Mouse (Mus musculus) limb, embryonic 14.5 days (tissue): ENCODE data around the gene Olfr353. TPM values are rescaled to one million over a fixed set of nuclear protein-coding genes. Genes with fewer than 3 reads are reported as not detected.

Experiments used
- ATAC-seq: fragments of 200-750 bp; cut with Nextera tagmentation; 2 replicates; pipeline ENCODE4 v1.8.0; 2017; ENCODE audit warnings: low read depth, moderate number of reproducible peaks, moderate TSS enrichment; ENCODE audit not compliant: low FRiP score
- DNase-seq: peaks from one replicate; pipeline ENCODE4 v3.0.0-alpha.2; 2015; ENCODE audit warnings: low spot score
- H3K27ac ChIP-seq: fragments of 300-500 bp; sonication (generic); replicated peaks from 2 replicates; pipeline ENCODE4 v1.5.1; 2014; ENCODE audit warnings: low read depth, mild to moderate bottlenecking, low read length, moderate library complexity, mixed read lengths
- H3K27me3 ChIP-seq: fragments of 300-500 bp; sonication (generic); 2 replicates; pipeline ENCODE4 v1.6.1; 2014; ENCODE audit warnings: low read length, mixed read lengths; ENCODE audit not compliant: control insufficient read depth, insufficient read depth
- H3K36me3 ChIP-seq: fragments of 300-500 bp; sonication (generic); 2 replicates; pipeline ENCODE4 v1.6.1; 2014; ENCODE audit warnings: mild to moderate bottlenecking, low read length, moderate library complexity, mixed read lengths; ENCODE audit not compliant: control insufficient read depth, insufficient read depth
- H3K4me1 ChIP-seq: fragments of 300-500 bp; sonication (generic); 2 replicates; pipeline ENCODE4 v1.6.1; 2014; ENCODE audit warnings: antibody characterized with exemption, low read length, mixed read lengths; ENCODE audit not compliant: control insufficient read depth, insufficient read depth
- H3K4me2 ChIP-seq: fragments of 300-500 bp; sonication (generic); replicated peaks from 2 replicates; pipeline ENCODE4 v1.6.1; 2014; ENCODE audit warnings: low read depth, mild to moderate bottlenecking, low read length, moderate library complexity; ENCODE audit not compliant: severe bottlenecking
- H3K4me3 ChIP-seq: fragments of 300-500 bp; sonication (generic); replicated peaks from 2 replicates; pipeline ENCODE4 v1.5.1; 2014; ENCODE audit warnings: low read length
- H3K9ac ChIP-seq: fragments of 300-500 bp; sonication (generic); 2 replicates; pipeline ENCODE4 v1.6.1; 2014; ENCODE audit warnings: mild to moderate bottlenecking, low read depth, low read length, moderate library complexity; ENCODE audit not compliant: severe bottlenecking
- H3K9me3 ChIP-seq: fragments of 300-500 bp; sonication (generic); 2 replicates; pipeline ENCODE4 v1.6.1; 2016; ENCODE audit warnings: low read length; ENCODE audit not compliant: control insufficient read depth
- POLR2A ChIP-seq: fragments of 200-500 bp; IDR thresholded peaks from 2 replicates; pipeline ENCODE4 v1.8.0; 2012; ENCODE audit warnings: inconsistent platforms, mild to moderate bottlenecking, moderate library complexity, borderline replicate concordance; ENCODE audit not compliant: insufficient read depth, insufficient read length; ENCODE audit errors: extremely low read depth
- WGBS: fragments of 180-500 bp; shearing (Covaris S2); extraction: QIAGEN DNeasy Blood & Tissue Kit; methylation state at CpG from one replicate; pipeline ENCODE4 v1.1.7; 2014; 5-methylcytosine and 5-hydroxymethylcytosine counted together
- polyA plus RNA-seq, 2 experiments: library from polyadenylated mRNA; depleted of rRNA in 1 of 2; stranded (reverse) in 1 of 2; unstranded in 1 of 2; fragments of >200 nt; fragmentation: Nextera tagmentation in 1 of 2; extraction: Ambion mirVana in 1 of 2; gene quantifications; 2 replicates each; pipeline versions ENCODE4 v1.2.1 to v1.2.3; 2012 to 2014

Olfr353 gene
- polyA plus RNA-seq, 2 experiments: not detected

DNA sequence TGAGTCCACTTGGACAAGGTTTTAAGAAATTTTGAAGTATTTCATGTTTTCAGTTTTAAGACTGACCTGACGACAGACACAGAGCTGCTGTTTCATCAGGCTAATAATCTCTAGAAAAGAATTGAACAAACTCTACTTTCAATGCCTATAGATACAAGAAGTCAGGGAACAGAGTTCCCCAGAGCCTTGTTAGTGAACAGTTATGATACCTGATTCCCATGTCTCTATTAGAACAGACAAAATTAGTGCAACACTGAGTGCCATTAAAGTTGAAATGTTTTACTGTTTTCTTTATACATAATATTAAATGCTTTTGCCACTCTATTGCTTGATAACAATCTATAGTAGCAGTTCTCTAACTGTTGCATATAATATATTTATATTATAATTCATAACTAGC lies 30.2 kb downstream of the Olfr353 start, which contains the start of gene Olfr351:
TSS of gene Olfr351 (minus strand) at position 101 of the 400 bp plus-strand sequence.
- Histone ChIP-seq H3K27ac (no peak within 1 kb of the TSS), H3K4me2 (no peak within 1 kb of the TSS), H3K9ac (no peak within 1 kb of the TSS), H3K36me3 (no peaks in the 10 kb centered on the region), H3K27me3 (no peaks in the 10 kb centered on the region), H3K9me3 (no peaks in the 10 kb centered on the region), H3K4me3 (no peak within 1 kb of the TSS), H3K4me1 (no peaks in the 10 kb centered on the region)
- no peak for TF ChIP-seq POLR2A
- 85% methylated on average over 1 of the region's 1 CpGs for WGBS
- DNase-seq (no peak), ATAC-seq (no peak)

DNA sequence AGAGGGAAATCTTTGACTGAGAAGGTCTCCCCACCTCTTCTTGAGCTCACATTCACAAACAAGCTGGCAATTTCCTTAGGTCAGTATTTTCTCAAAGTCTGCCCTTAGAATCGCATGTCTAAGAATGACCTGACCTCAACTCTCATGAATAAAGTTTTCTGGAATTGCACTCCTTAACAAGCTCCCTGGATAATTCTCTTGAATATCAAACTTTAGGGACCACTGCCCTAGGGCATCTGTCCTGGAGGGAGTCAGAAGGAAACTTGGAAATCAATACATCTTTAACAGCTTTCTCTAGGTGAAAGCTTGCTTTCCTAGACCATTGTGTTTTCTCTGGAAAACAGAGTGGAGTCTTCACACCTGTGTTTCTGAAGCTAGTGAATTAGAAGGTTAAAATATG lies 46.7 kb downstream of the Olfr353 start, which contains the start of gene Olfr350:
TSS of gene Olfr350 (plus strand) at position 301 of the 400 bp plus-strand sequence.
- H3K4me1 ChIP-seq: no peaks in the 10 kb centered on the region
- no peaks in the 10 kb centered on the region for H3K27me3 ChIP-seq
- H3K9ac ChIP-seq: no peak within 1 kb of the TSS
- no peak for DNase-seq
- H3K36me3 ChIP-seq: no peaks in the 10 kb centered on the region
- no peak for TF ChIP-seq POLR2A
- H3K4me2 ChIP-seq: no peak within 1 kb of the TSS
- H3K27ac ChIP-seq: no peak within 1 kb of the TSS
- H3K9me3 ChIP-seq: peaks cover 10% of the 10 kb centered on the region; the same call in 1 of the 2 replicates
- no peak within 1 kb of the TSS for H3K4me3 ChIP-seq
- 92% methylated on average over 1 of the region's 1 CpGs for WGBS
- no peak for ATAC-seq

Other genes with a start within 250 kb of the Olfr353 start
- not detected in 2 replicates for gene Olfr346, start 207.1 kb downstream of the Olfr353 start, polyA plus RNA-seq (2012; rRNA removed)
- gene Olfr346, start 207.1 kb downstream of the Olfr353 start, polyA plus RNA-seq (2014; fragmentation: Nextera tagmentation; extraction: Ambion mirVana): not detected in 2 replicates
- gene Olfr347, start 161.0 kb downstream of the Olfr353 start, polyA plus RNA-seq (2012; rRNA removed): not detected in 2 replicates
- gene Olfr347, start 161.0 kb downstream of the Olfr353 start, polyA plus RNA-seq (2014; fragmentation: Nextera tagmentation; extraction: Ambion mirVana): not detected in 2 replicates
- gene Olfr348, start 108.7 kb downstream of the Olfr353 start, polyA plus RNA-seq (2012; rRNA removed): not detected in 2 replicates
- not detected in 2 replicates for gene Olfr348, start 108.7 kb downstream of the Olfr353 start, polyA plus RNA-seq (2014; fragmentation: Nextera tagmentation; extraction: Ambion mirVana)
- not detected in 2 replicates for gene Olfr50, start 102.4 kb downstream of the Olfr353 start, polyA plus RNA-seq (2012; rRNA removed)
- not detected in 2 replicates for gene Olfr50, start 102.4 kb downstream of the Olfr353 start, polyA plus RNA-seq (2014; fragmentation: Nextera tagmentation; extraction: Ambion mirVana)
- gene Olfr3, start 75.9 kb downstream of the Olfr353 start, polyA plus RNA-seq (2012; rRNA removed): not detected in 2 replicates
- not detected in 2 replicates for gene Olfr3, start 75.9 kb downstream of the Olfr353 start, polyA plus RNA-seq (2014; fragmentation: Nextera tagmentation; extraction: Ambion mirVana)
- not detected in 2 replicates for gene Olfr350, start 46.6 kb downstream of the Olfr353 start, polyA plus RNA-seq (2012; rRNA removed)
- not detected in 2 replicates for gene Olfr350, start 46.6 kb downstream of the Olfr353 start, polyA plus RNA-seq (2014; fragmentation: Nextera tagmentation; extraction: Ambion mirVana)
- not detected in 2 replicates for gene Olfr351, start 30.3 kb downstream of the Olfr353 start, polyA plus RNA-seq (2012; rRNA removed)
- gene Olfr351, start 30.3 kb downstream of the Olfr353 start, polyA plus RNA-seq (2014; fragmentation: Nextera tagmentation; extraction: Ambion mirVana): not detected in 2 replicates
- gene Olfr352, start 24.5 kb downstream of the Olfr353 start, polyA plus RNA-seq (2012; rRNA removed): not detected in 2 replicates
- not detected in 2 replicates for gene Olfr352, start 24.5 kb downstream of the Olfr353 start, polyA plus RNA-seq (2014; fragmentation: Nextera tagmentation; extraction: Ambion mirVana)
- not detected in 2 replicates for gene Olfr354, start 12.7 kb upstream of the Olfr353 start, polyA plus RNA-seq (2012; rRNA removed)
- gene Olfr354, start 12.7 kb upstream of the Olfr353 start, polyA plus RNA-seq (2014; fragmentation: Nextera tagmentation; extraction: Ambion mirVana): not detected in 2 replicates
- gene Olfr355, start 36.0 kb upstream of the Olfr353 start, polyA plus RNA-seq (2012; rRNA removed): not detected in 2 replicates
- not detected in 2 replicates for gene Olfr355, start 36.0 kb upstream of the Olfr353 start, polyA plus RNA-seq (2014; fragmentation: Nextera tagmentation; extraction: Ambion mirVana)
- gene Olfr356, start 44.2 kb upstream of the Olfr353 start, polyA plus RNA-seq (2012; rRNA removed): not detected in 2 replicates
- not detected in 2 replicates for gene Olfr356, start 44.2 kb upstream of the Olfr353 start, polyA plus RNA-seq (2014; fragmentation: Nextera tagmentation; extraction: Ambion mirVana)
- gene Olfr357, start 100.9 kb upstream of the Olfr353 start, polyA plus RNA-seq (2012; rRNA removed): not detected in 2 replicates
- gene Olfr357, start 100.9 kb upstream of the Olfr353 start, polyA plus RNA-seq (2014; fragmentation: Nextera tagmentation; extraction: Ambion mirVana): not detected in 2 replicates
- not detected in 2 replicates for gene Olfr358, start 116.4 kb upstream of the Olfr353 start, polyA plus RNA-seq (2012; rRNA removed)
- gene Olfr358, start 116.4 kb upstream of the Olfr353 start, polyA plus RNA-seq (2014; fragmentation: Nextera tagmentation; extraction: Ambion mirVana): not detected in 2 replicates
- not detected in 2 replicates for gene Olfr360, start 172.8 kb upstream of the Olfr353 start, polyA plus RNA-seq (2012; rRNA removed)
- gene Olfr360, start 172.8 kb upstream of the Olfr353 start, polyA plus RNA-seq (2014; fragmentation: Nextera tagmentation; extraction: Ambion mirVana): not detected in 2 replicates
- not detected in 2 replicates for gene Olfr361, start 196.4 kb upstream of the Olfr353 start, polyA plus RNA-seq (2012; rRNA removed)
- not detected in 2 replicates for gene Olfr361, start 196.4 kb upstream of the Olfr353 start, polyA plus RNA-seq (2014; fragmentation: Nextera tagmentation; extraction: Ambion mirVana)
- gene Olfr362, start 225.0 kb upstream of the Olfr353 start, polyA plus RNA-seq (2012; rRNA removed): not detected in 2 replicates
- gene Olfr362, start 225.0 kb upstream of the Olfr353 start, polyA plus RNA-seq (2014; fragmentation: Nextera tagmentation; extraction: Ambion mirVana): not detected in 2 replicates
- not detected in 2 replicates for gene Olfr364-ps1, start 246.4 kb upstream of the Olfr353 start, polyA plus RNA-seq (2012; rRNA removed)
- gene Olfr364-ps1, start 246.4 kb upstream of the Olfr353 start, polyA plus RNA-seq (2014; fragmentation: Nextera tagmentation; extraction: Ambion mirVana): not detected in 2 replicates